Mouse (Mus musculus) thymus, adult 2 months (tissue): ENCODE data around the gene Ehd4.

Experiments used
- CTCF ChIP-seq: fragments of 200-500 bp; IDR thresholded peaks from 2 replicates; pipeline ENCODE4 v1.5.1; 2012; ENCODE audit warnings: mild to moderate bottlenecking, control low read depth, low read length, moderate library complexity, borderline replicate concordance; ENCODE audit not compliant: control insufficient read depth, poor library complexity, insufficient read depth; ENCODE audit errors: extremely low read depth
- POLR2A ChIP-seq: fragments of 200-500 bp; IDR thresholded peaks from 2 replicates; pipeline ENCODE4 v1.6.1; 2012; ENCODE audit warnings: mild to moderate bottlenecking, low read length, control low read depth, moderate library complexity; ENCODE audit not compliant: control insufficient read depth, poor library complexity, insufficient read depth; ENCODE audit errors: extremely low read depth

GRCm38 (mm10) chr2:120062248-120062647 is 92.2 kb downstream of the Ehd4 start:
- TF ChIP-seq CTCF (no peak), POLR2A (no peak)
